ENCODE assay signal across 25 mouse cellular contexts in genomic region chr6:118865777-118866380, GRCm38 (mm10).
DNase-seq lines count a peak whose midpoint lies in the region; ATAC-seq and TF ChIP-seq lines count a peak whose summit lies in the region.
"Had no signal": no experiment of that assay in that cellular context is flagged by ENCODE, and none has a peak within 500 bp of the region (broad histone marks: within the 10 kb centered on the region; RNA-seq: fewer than 3 reads in every experiment).

No protein-coding gene starts in this region.

- H3K4me1 ChIP-seq in heart, embryonic 15.5 days (replicated peaks), result peaks cover 63% of the 10 kb centered on the region
- H3K4me1 ChIP-seq in cortical plate, adult 2 months (ENCODE audit: control insufficient read depth, insufficient read depth, low read length), result peaks cover 14% of the 10 kb centered on the region
- H3K4me1 ChIP-seq: liver, embryonic 12.5 days had no signal

- TF ChIP-seq POLR2A in cortical plate, adult 2 months (IDR thresholded peaks at IDR 0.05; ENCODE audit: extremely low read depth, insufficient read depth, low read length), result no peak

- 55% methylated on average over 5 of the region's 5 CpGs for WGBS in heart, embryonic 15.5 days

- H3K9ac ChIP-seq in heart, embryonic 15.5 days, result no peak overlapping the region
- H3K9ac ChIP-seq: embryonic facial prominence, embryonic 15.5 days; forebrain, embryonic 13.5 days; hindbrain, embryonic 14.5 days; kidney, embryonic 15.5 days; liver, embryonic 12.5 days; liver, postnatal 0 days; neural tube, embryonic 13.5 days had no signal

- H3K27ac ChIP-seq in gastrocnemius, adult 2 months, result peak overlapping the region; percentile 6; the same call in 1 of the 2 replicates
- H3K27ac ChIP-seq in heart, embryonic 15.5 days, result peak overlapping the region; percentile 25; the same call in 1 of the 2 replicates
- H3K27ac ChIP-seq in cortical plate, adult 2 months (ENCODE audit: insufficient read depth, low read length), result peak overlapping the region; percentile 41; the same call in 1 of the 2 replicates
- H3K27ac ChIP-seq: embryonic facial prominence, embryonic 10.5 days; embryonic facial prominence, embryonic 15.5 days; forebrain, embryonic 13.5 days; hindbrain, embryonic 14.5 days; kidney, embryonic 15.5 days; layer of hippocampus, adult 2 months; liver, embryonic 12.5 days; neural tube, embryonic 13.5 days had no signal

- H3K27me3 ChIP-seq in heart, embryonic 15.5 days, result no peaks in the 10 kb centered on the region
- H3K27me3 ChIP-seq: embryonic facial prominence, embryonic 15.5 days; forebrain, embryonic 13.5 days; kidney, embryonic 15.5 days; liver, embryonic 12.5 days; neural tube, embryonic 13.5 days had no signal

- TF ChIP-seq CTCF in gastrocnemius, adult 2 months (IDR thresholded peaks at IDR 0.05), result no peak
- no peak for TF ChIP-seq CTCF in cortical plate, adult 2 months (IDR thresholded peaks at IDR 0.05; ENCODE audit: extremely low read depth, insufficient read depth, low read length)

- no peaks in the 10 kb centered on the region for H3K9me3 ChIP-seq in heart, embryonic 15.5 days (replicated peaks)
- H3K9me3 ChIP-seq: embryonic facial prominence, embryonic 10.5 days; embryonic facial prominence, embryonic 15.5 days; forebrain, embryonic 13.5 days; kidney, embryonic 15.5 days; liver, embryonic 12.5 days; neural tube, embryonic 13.5 days had no signal

- H3K4me2 ChIP-seq in heart, embryonic 15.5 days, result no peak overlapping the region
- H3K4me2 ChIP-seq: embryonic facial prominence, embryonic 15.5 days; forebrain, embryonic 13.5 days; hindbrain, embryonic 14.5 days; kidney, embryonic 15.5 days; liver, embryonic 12.5 days; midbrain, embryonic 11.5 days; neural tube, embryonic 13.5 days had no signal

- no peak overlapping the region for H3K4me3 ChIP-seq in gastrocnemius, adult 2 months
- H3K4me3 ChIP-seq in heart, embryonic 15.5 days, result no peak overlapping the region
- no peak overlapping the region for H3K4me3 ChIP-seq in cortical plate, adult 2 months (ENCODE audit: insufficient read depth, low read length)
- H3K4me3 ChIP-seq: embryonic facial prominence, embryonic 10.5 days; embryonic facial prominence, embryonic 15.5 days; forebrain, embryonic 13.5 days; kidney, embryonic 15.5 days; layer of hippocampus, adult 2 months; liver, embryonic 12.5 days; neural tube, embryonic 13.5 days had no signal

- H3K36me3 ChIP-seq in heart, embryonic 15.5 days, result no peaks in the 10 kb centered on the region
- H3K36me3 ChIP-seq: embryonic facial prominence, embryonic 10.5 days; embryonic facial prominence, embryonic 15.5 days; kidney, embryonic 15.5 days; liver, embryonic 12.5 days; neural tube, embryonic 13.5 days had no signal

- no peak for DNase-seq in gastrocnemius, adult 2 months
- DNase-seq in gastrocnemius, postnatal 4 days (ENCODE audit: low spot score in 2 of 2), result no peak
- DNase-seq in heart, postnatal 25 days (ENCODE audit: low spot score), result no peak
- DNase-seq in adipocyte (ENCODE audit: low spot score), result peak; percentile 43
- no peak for DNase-seq in layer of hippocampus, adult 11-12 months (ENCODE audit: low spot score)
- DNase-seq: adrenal gland, adult 2 months; adrenal gland, postnatal 36 days; B cell, adult 2 months; kidney, adult 18-20 months; kidney, postnatal 25 days; liver, postnatal 0 days; lung, postnatal 36 days; right cerebral cortex, postnatal 4 days; thymus, postnatal 4 days had no signal

- ATAC-seq in heart, embryonic 15.5 days (replicated peaks; ENCODE audit: insufficient number of reproducible peaks, insufficient read depth, low FRiP score, low read depth), result no peak
- ATAC-seq: forebrain, embryonic 13.5 days; liver, embryonic 12.5 days; liver, postnatal 0 days had no signal

- intact Hi-C loops in gastrocnemius, adult 2 months (cut with DNase I), result no loop called here
- intact Hi-C loops in heart, postnatal 25 days (cut with DNase I), result no loop called here
